Mouse (Mus musculus): ENCODE measurements around the gene Elovl3.

DNA sequence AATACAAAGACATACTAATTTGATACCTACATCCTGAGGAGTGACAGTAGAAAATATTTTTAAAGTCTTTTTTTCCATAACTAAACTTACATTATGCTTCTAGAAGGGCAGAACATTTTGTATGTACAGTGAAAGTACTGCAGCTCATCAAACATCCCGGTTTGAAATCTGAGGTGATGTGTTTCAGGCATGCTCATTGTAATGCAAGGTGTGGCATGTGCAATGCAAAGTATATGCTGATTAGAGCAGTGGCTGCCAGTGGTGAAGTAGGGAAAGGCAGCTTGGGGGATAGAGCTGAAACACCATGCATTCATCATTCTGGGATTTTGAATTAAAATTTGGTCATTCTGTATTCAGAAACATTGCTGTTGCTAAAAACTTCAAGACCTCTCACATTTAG is 38.2 kb downstream of the Elovl3 start:
- TF ChIP-seq CTCF (IDR thresholded peaks at IDR 0.05) (no peak), POLR2A (IDR thresholded peaks at IDR 0.05; ENCODE audit: insufficient read depth, low read depth, low read length) (no peak), EP300 (IDR thresholded peaks at IDR 0.05; ENCODE audit: insufficient read depth, low read depth, low read length) (no peak)
